Mouse (Mus musculus) C2C12 (cell line): ENCODE results near the gene Rbfox2.

Experiments
- CEBPB ChIP-seq: IDR thresholded peaks from one replicate; pipeline ENCODE4 v1.6.1; 2011; ENCODE audit warnings: low read depth, mild to moderate bottlenecking, control low read depth, moderate library complexity
- CTCF ChIP-seq: IDR thresholded peaks from one replicate; pipeline ENCODE4 v1.5.1; 2011; ENCODE audit not compliant: control insufficient read depth, insufficient read depth, insufficient read length
- MYOD1 ChIP-seq: IDR thresholded peaks from one replicate; pipeline ENCODE4 v1.6.1; 2011; ENCODE audit warnings: low read depth; ENCODE audit not compliant: control insufficient read depth, insufficient read length
- MYOG ChIP-seq: IDR thresholded peaks from one replicate; pipeline ENCODE4 v1.6.1; 2011; ENCODE audit not compliant: control insufficient read depth, insufficient read length; ENCODE audit errors: extremely low read depth

- TF ChIP-seq CTCF (no peak), MYOG (no peak), CEBPB (no peak), MYOD1 (no peak)
These were observed 189.6 kb downstream of the Rbfox2 start for GRCm38 (mm10) chr15:77117209-77117608.
